12 mouse cellular contexts compared by ENCODE assay signal in genomic region chr5:104002549-104003255, GRCm38 (mm10). TPM values are rescaled to one million over a fixed set of nuclear protein-coding genes. Genes with fewer than 3 reads are reported as not detected.
A peak's percentile ranks its signal among the peaks of the same experiment; 100 is the strongest.
DNase-seq lines count a peak whose midpoint lies in the region; ATAC-seq and TF ChIP-seq lines count a peak whose summit lies in the region.
"Had no signal": no experiment of that assay in that cellular context is flagged by ENCODE, and none has a peak within 500 bp of the region (broad histone marks: within the 10 kb centered on the region; RNA-seq: fewer than 3 reads in every experiment).

No protein-coding gene starts in this region.

- H3K9me3 ChIP-seq in lung, embryonic 14.5 days (ENCODE audit: low read depth, low read length) = no peaks in the 10 kb centered on the region
- no peaks in the 10 kb centered on the region for H3K9me3 ChIP-seq in forebrain, embryonic 15.5 days
- H3K9me3 ChIP-seq in liver, embryonic 15.5 days (replicated peaks) = no peaks in the 10 kb centered on the region
- H3K9me3 ChIP-seq in stomach, embryonic 16.5 days (replicated peaks; ENCODE audit: control insufficient read depth, low read length) = no peaks in the 10 kb centered on the region

- 33% methylated on average over 18 of the region's 18 CpGs for WGBS in lung, embryonic 14.5 days
- WGBS in forebrain, embryonic 15.5 days = 19% methylated on average over 18 of the region's 18 CpGs
- 64% methylated on average over 18 of the region's 18 CpGs for WGBS in liver, embryonic 15.5 days (ENCODE audit: insufficient replicate concordance)
- whole genome bisulfite sequencing in stomach, embryonic 16.5 days = 36% methylated on average over 18 of the region's 18 CpGs

- TF ChIP-seq CTCF in lung, embryonic 14.5 days (IDR thresholded peaks at IDR 0.05; ENCODE audit: low read depth) = no peak

- peak overlapping the region; percentile 41 for H3K4me2 ChIP-seq in lung, embryonic 14.5 days
- peak overlapping the region; percentile 14 for H3K4me2 ChIP-seq in forebrain, embryonic 15.5 days (replicated peaks)
- H3K4me2 ChIP-seq in liver, embryonic 15.5 days = peak overlapping the region; percentile 16
- H3K4me2 ChIP-seq in stomach, embryonic 16.5 days (ENCODE audit: low read depth, low read length) = 0 out of 2 replicates have a peak overlapping the region, but pooled peaks have one; percentile 0

- no peak for DNase-seq in lung, embryonic 14.5 days
- DNase-seq in lung, postnatal 36 days = no peak
- DNase-seq in adrenal gland, adult (ENCODE audit: inconsistent age in 2 of 2, low spot score in 1 of 2) = no peak
- DNase-seq in thymus, postnatal 10 days (ENCODE audit: low spot score in 2 of 2) = no peak
- DNase-seq: adrenal gland, postnatal 14 days; layer of hippocampus, postnatal 36 days had no signal

- no peak overlapping the region for H3K27ac ChIP-seq in lung, embryonic 14.5 days (ENCODE audit: low read depth)
- no peak overlapping the region for H3K27ac ChIP-seq in forebrain, embryonic 15.5 days (replicated peaks)
- H3K27ac ChIP-seq in liver, embryonic 15.5 days (replicated peaks) = peak overlapping the region; percentile 6
- H3K27ac ChIP-seq in stomach, embryonic 16.5 days (ENCODE audit: low read length) = peak overlapping the region; percentile 28; the same call in 1 of the 2 replicates

- no peaks in the 10 kb centered on the region for H3K4me1 ChIP-seq in lung, embryonic 14.5 days (ENCODE audit: insufficient read depth)
- peaks cover 2% of the 10 kb centered on the region; the same call in 1 of the 2 replicates for H3K4me1 ChIP-seq in forebrain, embryonic 15.5 days
- H3K4me1 ChIP-seq in liver, embryonic 15.5 days (replicated peaks) = peaks cover 9% of the 10 kb centered on the region; the same call in 1 of the 2 replicates
- H3K4me1 ChIP-seq in stomach, embryonic 16.5 days (ENCODE audit: control insufficient read depth, insufficient read depth, low read length) = peaks cover 2% of the 10 kb centered on the region; the same call in 1 of the 2 replicates

- peak; percentile 14; the same call in 1 of the 2 replicates for ATAC-seq in lung, embryonic 14.5 days (ENCODE audit: insufficient read depth)
- no peak for ATAC-seq in forebrain, embryonic 15.5 days (replicated peaks)
- peak; percentile 53 for ATAC-seq in liver, embryonic 15.5 days (ENCODE audit: insufficient read depth)
- ATAC-seq in stomach, embryonic 16.5 days (ENCODE audit: insufficient read depth, low FRiP score) = peak; percentile 49; the same call in 1 of the 2 replicates
- ATAC-seq in granulocyte monocyte progenitor cell, adult 5-6 weeks (replicated peaks; ENCODE audit: poor library complexity, severe bottlenecking) = no peak

- H3K9ac ChIP-seq in lung, embryonic 14.5 days = no peak overlapping the region
- no peak overlapping the region for H3K9ac ChIP-seq in forebrain, embryonic 15.5 days (replicated peaks)
- no peak overlapping the region for H3K9ac ChIP-seq in liver, embryonic 15.5 days
- no peak overlapping the region for H3K9ac ChIP-seq in stomach, embryonic 16.5 days (ENCODE audit: low read length)

- H3K4me3 ChIP-seq in lung, embryonic 14.5 days (ENCODE audit: low read depth, low read length) = no peak overlapping the region
- H3K4me3 ChIP-seq in forebrain, embryonic 15.5 days = peak overlapping the region; percentile 12; the same call in 1 of the 2 replicates
- H3K4me3 ChIP-seq in liver, embryonic 15.5 days (replicated peaks) = no peak overlapping the region
- H3K4me3 ChIP-seq in stomach, embryonic 16.5 days (replicated peaks; ENCODE audit: low read length) = no peak overlapping the region

- peaks cover 7% of the 10 kb centered on the region; the same call in 1 of the 2 replicates for H3K36me3 ChIP-seq in lung, embryonic 14.5 days (ENCODE audit: insufficient read depth)
- H3K36me3 ChIP-seq in forebrain, embryonic 15.5 days = no peaks in the 10 kb centered on the region
- 0 out of 2 replicates have a peak, but pooled peaks cover 4% of the 10 kb centered on the region for H3K36me3 ChIP-seq in liver, embryonic 15.5 days (replicated peaks)
- H3K36me3 ChIP-seq in stomach, embryonic 16.5 days (ENCODE audit: control insufficient read depth, insufficient read depth, low read length) = 0 out of 2 replicates have a peak, but pooled peaks cover under 1% of the 10 kb centered on the region

- H3K27me3 ChIP-seq in lung, embryonic 14.5 days (ENCODE audit: insufficient read depth, low read length) = no peaks in the 10 kb centered on the region
- no peaks in the 10 kb centered on the region for H3K27me3 ChIP-seq in forebrain, embryonic 15.5 days
- H3K27me3 ChIP-seq in liver, embryonic 15.5 days = no peaks in the 10 kb centered on the region
- H3K27me3 ChIP-seq in stomach, embryonic 16.5 days (ENCODE audit: control insufficient read depth, insufficient read depth, low read length) = no peaks in the 10 kb centered on the region

RNA-seq across cellular contexts. Expression of gene Hsd17b11, which starts 19.0 kb away (rescaled TPM):
- polyA plus RNA-seq in lung, embryonic 14.5 days (2014; fragmentation: Nextera tagmentation; extraction: Ambion mirVana) = 4.2 and 4.4 TPM in 2 replicates
- polyA plus RNA-seq in forebrain, embryonic 15.5 days (2015; fragmentation: Nextera tagmentation; extraction: Ambion mirVana) = 1.1 and 1.8 TPM in 2 replicates
- 2.6 and 2.7 TPM in 2 replicates for polyA plus RNA-seq in liver, embryonic 15.5 days (2015; fragmentation: Nextera tagmentation; extraction: Ambion mirVana)
- 7.0 and 7.8 TPM in 2 replicates for polyA plus RNA-seq in stomach, embryonic 16.5 days (2015; fragmentation: Nextera tagmentation; extraction: Ambion mirVana)
- total RNA-seq in granulocyte monocyte progenitor cell, adult 5-6 weeks (2014; fragmentation: Nextera tagmentation) = 63.1 and 79.0 TPM in 2 replicates
- 79.8 and 93.7 TPM in 2 replicates for total RNA-seq in granulocyte monocyte progenitor cell, adult 5-6 weeks (2017)

RNA-seq across cellular contexts. Expression of gene Hsd17b13, which starts 25.5 kb away (rescaled TPM):
- 0.23 and 0.61 TPM in 2 replicates for polyA plus RNA-seq in lung, embryonic 14.5 days (2014; fragmentation: Nextera tagmentation; extraction: Ambion mirVana)
- polyA plus RNA-seq in forebrain, embryonic 15.5 days (2015; fragmentation: Nextera tagmentation; extraction: Ambion mirVana) = not detected in 2 replicates
- polyA plus RNA-seq in liver, embryonic 15.5 days (2015; fragmentation: Nextera tagmentation; extraction: Ambion mirVana) = 35.5 and 52.8 TPM in 2 replicates
- 4.7 and 6.1 TPM in 2 replicates for polyA plus RNA-seq in stomach, embryonic 16.5 days (2015; fragmentation: Nextera tagmentation; extraction: Ambion mirVana)
- not detected in 2 replicates for total RNA-seq in granulocyte monocyte progenitor cell, adult 5-6 weeks (2014; fragmentation: Nextera tagmentation)
- total RNA-seq in granulocyte monocyte progenitor cell, adult 5-6 weeks (2017) = not detected in 2 replicates
- total RNA-seq: heart, postnatal 25 days; layer of hippocampus, postnatal 36 days; monocyte, adult 5-6 weeks had no signal

RNA-seq across cellular contexts. Expression of gene Nudt9, which starts 43.4 kb away (rescaled TPM):
- polyA plus RNA-seq in lung, embryonic 14.5 days (2014; fragmentation: Nextera tagmentation; extraction: Ambion mirVana) = 62.0 and 66.6 TPM in 2 replicates
- 56.6 and 61.3 TPM in 2 replicates for polyA plus RNA-seq in forebrain, embryonic 15.5 days (2015; fragmentation: Nextera tagmentation; extraction: Ambion mirVana)
- polyA plus RNA-seq in liver, embryonic 15.5 days (2015; fragmentation: Nextera tagmentation; extraction: Ambion mirVana) = 69.4 and 69.6 TPM in 2 replicates
- 55.9 and 61.7 TPM in 2 replicates for polyA plus RNA-seq in stomach, embryonic 16.5 days (2015; fragmentation: Nextera tagmentation; extraction: Ambion mirVana)
- total RNA-seq in granulocyte monocyte progenitor cell, adult 5-6 weeks (2014; fragmentation: Nextera tagmentation) = 21.3 and 32.5 TPM in 2 replicates
- total RNA-seq in granulocyte monocyte progenitor cell, adult 5-6 weeks (2017) = 37.4 and 43.8 TPM in 2 replicates

Comparison
In these comparisons a context has a peak if more than half of its experiments do, and no peak if none do; other contexts are left out.
1. ATAC-seq: peak in lung, embryonic 14.5 days (single experiment), liver, embryonic 15.5 days (single experiment) and stomach, embryonic 16.5 days (single experiment); none in forebrain, embryonic 15.5 days (single experiment) and granulocyte monocyte progenitor cell, adult 5-6 weeks (single experiment).
2. H3K27ac ChIP-seq: peak in liver, embryonic 15.5 days (single experiment) and stomach, embryonic 16.5 days (single experiment); none in lung, embryonic 14.5 days (single experiment) and forebrain, embryonic 15.5 days (single experiment).
3. Peak in every context shown above with its lines, with median percentiles within 50 percentile points of each other: H3K4me2 ChIP-seq.